Mouse (Mus musculus): Measurements from ENCODE around the gene Hist1h3e. TPM values are rescaled to one million over a fixed set of nuclear protein-coding genes. Genes with fewer than 3 reads are reported as not detected.
"Not testable (repeated sequence)": the region's sequence is repeated elsewhere in the genome, so short reads cannot be mapped to it uniquely, and the experiment has no call there.

Hist1h3e gene
- polyA plus RNA-seq, 1 experiment from 2014 or later, result 5.6 TPM

GRCm38 (mm10) chr13:23537006-23537710 lies 25.0 kb downstream of the Hist1h3e start:
- Histone ChIP-seq H3K4me2 (replicated peaks) (peak overlapping the region; percentile 76), H3K4me1 (peaks cover 30% of the 10 kb centered on the region), H3K27ac (no peak overlapping the region), H3K27me3 (no peaks in the 10 kb centered on the region), H3K4me3 (peak overlapping the region; percentile 13; the same call in 1 of the 2 replicates), H3K36me3 (no peaks in the 10 kb centered on the region), H3K9me3 (replicated peaks) (no peaks in the 10 kb centered on the region), H3K9ac (0 out of 2 replicates have a peak overlapping the region, but pooled peaks have one; percentile 10)
- no peak for ATAC-seq (ENCODE audit: low FRiP score)
- 91% methylated on average over 3 of the region's 3 CpGs for WGBS

DNA sequence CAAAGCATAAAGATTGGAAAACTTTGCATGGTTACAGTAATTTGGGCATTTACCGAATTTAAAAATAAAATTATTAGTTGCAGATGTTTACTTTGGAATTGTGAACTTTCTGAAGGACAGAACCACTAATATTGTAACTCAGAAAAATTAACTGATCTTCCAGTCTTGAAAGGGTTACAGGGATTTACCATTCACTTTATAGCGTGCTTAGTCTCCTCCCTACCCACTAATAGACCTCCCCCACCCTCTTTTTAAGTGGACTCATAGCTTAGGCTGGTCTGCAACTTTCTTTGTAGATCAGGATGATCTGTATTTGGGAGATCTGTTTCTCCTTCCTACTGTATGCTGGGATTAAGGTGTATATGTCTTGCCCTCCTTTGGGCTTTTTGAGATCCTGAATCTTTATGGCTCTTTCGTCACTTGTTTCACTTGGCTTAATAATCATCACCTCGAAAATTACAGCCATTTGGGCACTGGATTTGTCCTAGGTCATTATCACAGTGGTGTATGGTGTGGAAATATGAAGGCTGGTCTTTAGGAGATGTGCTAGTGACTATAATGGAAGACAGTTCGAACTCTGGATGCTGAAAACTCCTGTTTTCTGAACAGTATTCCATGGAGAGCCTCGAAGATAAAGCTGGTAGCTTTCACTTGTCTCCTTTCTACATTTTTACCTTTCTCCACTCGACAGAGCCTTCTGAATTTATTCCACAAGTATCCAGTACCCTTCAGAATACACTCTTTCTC lies 25.9 kb downstream of the Hist1h3e start:
- Histone ChIP-seq H3K36me3 (no peaks in the 10 kb centered on the region), H3K4me2 (replicated peaks) (peak overlapping the region; percentile 76), H3K4me1 (peaks cover 32% of the 10 kb centered on the region), H3K9me3 (replicated peaks) (no peaks in the 10 kb centered on the region), H3K27ac (no peak overlapping the region), H3K27me3 (no peaks in the 10 kb centered on the region), H3K9ac (peak overlapping the region; percentile 57), H3K4me3 (peak overlapping the region; percentile 50)
- no peak for ATAC-seq (ENCODE audit: low FRiP score)
- 19% methylated on average over 7 of the region's 7 CpGs for WGBS

- H3K36me3 ChIP-seq; H3K27me3 ChIP-seq; H3K9me3 ChIP-seq (replicated peaks): not testable (repeated sequence)
- peak within 1 kb of the TSS; percentile 50 for H3K4me3 ChIP-seq
- peak within 1 kb of the TSS; percentile 59 for H3K9ac ChIP-seq
- H3K4me1 ChIP-seq, result peaks cover 32% of the 10 kb centered on the region
- under 1% methylated on average over 41 of the region's 62 CpGs for WGBS
- ATAC-seq (ENCODE audit: low FRiP score), result peak; percentile 91
- peak within 1 kb of the TSS; percentile 86 for H3K27ac ChIP-seq
- peak within 1 kb of the TSS; percentile 76 for H3K4me2 ChIP-seq (replicated peaks)
These were observed 26.8 kb downstream of the Hist1h3e start, which contains the start of gene Hist1h3g for GRCm38 (mm10) chr13:23535137-23536075. Gene Hist1h3g (plus strand): TSS chr13:23535422.

GRCm38 (mm10) chr13:23534368-23535131 lies 27.6 kb downstream of the Hist1h3e start:
- no peaks in the 10 kb centered on the region for H3K27me3 ChIP-seq
- no peaks in the 10 kb centered on the region for H3K36me3 ChIP-seq
- H3K9me3 ChIP-seq (replicated peaks), result no peaks in the 10 kb centered on the region
- peaks cover 32% of the 10 kb centered on the region for H3K4me1 ChIP-seq
- H3K4me3 ChIP-seq, result peak overlapping the region; percentile 50
- H3K9ac ChIP-seq, result peak overlapping the region; percentile 36
- H3K27ac ChIP-seq, result peak overlapping the region; percentile 86
- no peak for ATAC-seq (ENCODE audit: low FRiP score)
- WGBS, result under 1% methylated on average over 15 of the region's 15 CpGs
- peak overlapping the region; percentile 76 for H3K4me2 ChIP-seq (replicated peaks)

DNA sequence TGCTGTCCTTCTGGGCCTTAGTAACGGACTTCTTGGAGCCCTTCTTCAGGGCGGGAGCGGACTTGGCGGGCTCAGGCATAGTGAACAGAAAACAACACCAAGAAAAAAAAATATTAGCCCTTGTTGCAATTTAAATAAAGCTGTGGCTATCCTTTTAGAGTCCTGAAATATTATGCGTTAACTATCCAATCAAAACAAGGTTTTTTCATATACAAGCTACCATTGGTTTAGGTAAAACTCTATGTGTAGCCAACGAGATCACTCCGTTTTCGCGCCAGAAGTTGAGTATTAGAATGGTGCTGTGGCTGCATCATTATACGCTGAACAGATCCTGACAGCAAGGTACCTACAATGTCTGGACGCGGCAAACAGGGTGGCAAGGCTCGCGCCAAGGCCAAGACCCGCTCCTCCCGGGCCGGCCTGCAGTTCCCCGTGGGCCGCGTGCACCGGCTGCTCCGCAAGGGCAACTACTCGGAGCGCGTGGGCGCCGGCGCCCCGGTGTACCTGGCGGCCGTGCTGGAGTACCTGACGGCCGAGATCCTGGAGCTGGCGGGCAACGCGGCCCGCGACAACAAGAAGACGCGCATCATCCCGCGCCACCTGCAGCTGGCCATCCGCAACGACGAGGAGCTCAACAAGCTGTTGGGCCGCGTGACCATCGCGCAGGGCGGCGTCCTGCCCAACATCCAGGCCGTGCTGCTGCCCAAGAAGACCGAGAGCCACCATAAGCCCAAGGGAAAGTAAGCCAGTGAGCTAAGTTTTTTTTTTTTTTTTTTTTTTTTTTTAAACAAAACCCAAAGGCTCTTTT lies 28.4 kb downstream of the Hist1h3e start, which contains the start of gene Hist1h2af:
TSS of gene Hist1h2af (plus strand) at position 347 of the 808 bp plus-strand sequence.
- peak within 1 kb of the TSS; percentile 36 for H3K9ac ChIP-seq
- not testable (repeated sequence) for H3K36me3 ChIP-seq; H3K9me3 ChIP-seq (replicated peaks); H3K27me3 ChIP-seq
- ATAC-seq (ENCODE audit: low FRiP score), result peak; percentile 38
- H3K4me2 ChIP-seq (replicated peaks), result peak within 1 kb of the TSS; percentile 76
- H3K4me1 ChIP-seq, result peaks cover 32% of the 10 kb centered on the region
- peak within 1 kb of the TSS; percentile 97 for H3K27ac ChIP-seq
- H3K4me3 ChIP-seq, result peak within 1 kb of the TSS; percentile 51
- under 1% methylated on average over 30 of the region's 53 CpGs for WGBS

- peak overlapping the region; percentile 97 for H3K27ac ChIP-seq
- WGBS, result 25% methylated on average over 9 of the region's 9 CpGs
- peak overlapping the region; percentile 76 for H3K4me2 ChIP-seq (replicated peaks)
- H3K4me1 ChIP-seq, result peaks cover 32% of the 10 kb centered on the region
- no peaks in the 10 kb centered on the region for H3K36me3 ChIP-seq
- peak overlapping the region; percentile 64 for H3K9ac ChIP-seq
- H3K4me3 ChIP-seq, result peak overlapping the region; percentile 51
- H3K27me3 ChIP-seq, result no peaks in the 10 kb centered on the region
- no peaks in the 10 kb centered on the region for H3K9me3 ChIP-seq (replicated peaks)
- no peak for ATAC-seq (ENCODE audit: low FRiP score)
These were observed 29.7 kb downstream of the Hist1h3e start for GRCm38 (mm10) chr13:23532262-23533075.

- Histone ChIP-seq H3K27me3 (no peaks in the 10 kb centered on the region), H3K9me3 (replicated peaks) (no peaks in the 10 kb centered on the region), H3K4me1 (peaks cover 25% of the 10 kb centered on the region), H3K4me2 (replicated peaks) (peak within 1 kb of the TSS; percentile 76), H3K27ac (peak within 1 kb of the TSS; percentile 97), H3K4me3 (peak within 1 kb of the TSS; percentile 51), H3K9ac (peak within 1 kb of the TSS; percentile 64), H3K36me3 (no peaks in the 10 kb centered on the region)
- under 1% methylated on average over 62 of the region's 70 CpGs for WGBS
- ATAC-seq (ENCODE audit: low FRiP score), result peak; percentile 82
These were observed 31.0 kb downstream of the Hist1h3e start, which contains the start of gene Hist1h4h for GRCm38 (mm10) chr13:23530901-23531875. Gene Hist1h4h (plus strand): TSS chr13:23531050.

DNA sequence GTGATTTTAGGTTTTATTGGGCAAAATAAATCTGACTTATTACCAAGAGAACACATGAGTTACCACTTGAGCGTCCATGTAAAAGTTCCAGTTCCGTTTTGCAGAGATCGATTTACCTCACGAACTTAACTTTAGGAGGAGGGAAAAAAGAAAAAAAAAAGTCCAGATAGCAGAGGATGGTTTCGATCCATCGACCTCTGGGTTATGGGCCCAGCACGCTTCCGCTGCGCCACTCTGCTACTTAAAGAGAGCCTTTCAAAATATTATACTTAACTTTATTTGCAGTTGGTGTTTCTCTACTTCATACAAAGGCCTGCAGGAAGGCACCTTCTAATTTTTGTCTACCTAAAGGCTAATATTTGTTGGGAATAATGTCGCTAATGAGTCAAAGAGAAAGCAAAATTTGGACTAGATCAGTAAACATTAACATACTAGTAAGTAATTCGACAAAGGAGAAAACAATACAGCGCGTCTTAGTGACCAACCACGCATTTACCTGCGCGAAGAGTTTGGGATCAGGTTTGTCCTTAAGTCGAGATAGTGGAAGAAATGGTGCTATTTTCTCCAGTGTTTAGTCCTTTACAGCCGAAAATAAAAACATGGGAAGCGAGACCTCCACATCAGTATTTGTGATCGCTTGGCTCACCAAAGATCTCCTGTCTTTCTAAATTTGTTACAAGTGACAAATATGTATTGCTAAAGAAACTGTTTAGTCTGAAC lies 31.8 kb downstream of the Hist1h3e start:
- Histone ChIP-seq H3K9ac (peak overlapping the region; percentile 64), H3K4me3 (peak overlapping the region; percentile 51), H3K9me3 (replicated peaks) (no peaks in the 10 kb centered on the region), H3K4me2 (replicated peaks) (peak overlapping the region; percentile 76), H3K36me3 (no peaks in the 10 kb centered on the region), H3K27ac (peak overlapping the region; percentile 97), H3K27me3 (no peaks in the 10 kb centered on the region), H3K4me1 (peaks cover 25% of the 10 kb centered on the region)
- ATAC-seq (ENCODE audit: low FRiP score), result no peak
- under 1% methylated on average over 20 of the region's 20 CpGs for WGBS

All from hindbrain, embryonic 12.5 days (tissue).